Mouse (Mus musculus) testis, adult 2 months (tissue): ENCODE results near the gene Mgrn1.

Source experiments
- CTCF ChIP-seq: fragments of 200-500 bp; IDR thresholded peaks from 2 replicates; pipeline ENCODE4 v1.5.1; 2012; ENCODE audit warnings: low read depth, mild to moderate bottlenecking, inconsistent platforms, low read length, moderate library complexity; ENCODE audit not compliant: control insufficient read depth, insufficient read depth, insufficient replicate concordance
- POLR2A ChIP-seq: fragments of 200-500 bp; IDR thresholded peaks from 2 replicates; pipeline ENCODE4 v1.6.1; 2012; ENCODE audit warnings: low read depth, mild to moderate bottlenecking, inconsistent platforms, low read length, moderate library complexity; ENCODE audit not compliant: control insufficient read depth

DNA sequence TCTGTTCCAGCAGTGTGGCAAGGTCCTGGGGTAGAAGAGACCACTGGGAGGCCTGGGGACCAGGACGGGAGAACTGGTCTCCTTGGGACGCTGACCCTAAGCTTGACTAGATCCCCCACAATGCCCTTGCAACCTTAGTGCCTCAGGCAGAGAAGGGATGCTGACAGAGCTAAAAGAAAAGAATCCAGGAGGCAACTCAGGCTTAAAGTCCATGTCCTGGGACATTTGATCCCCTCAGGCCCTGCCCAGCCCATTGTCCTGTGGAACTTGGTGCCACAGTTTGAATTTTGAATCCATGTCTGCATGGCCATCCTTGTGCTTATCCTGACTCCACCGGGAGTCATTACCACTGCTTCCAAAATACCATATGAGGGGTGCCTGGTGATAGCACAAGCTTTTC, 60.1 kb downstream of the Mgrn1 start:
- no peak for TF ChIP-seq CTCF
- TF ChIP-seq POLR2A = no peak
